ENCODE assay signal across 8 mouse cellular contexts in genomic region chr13:104610210-104611111, GRCm38 (mm10).
DNase-seq lines count a peak whose midpoint lies in the region.

No protein-coding gene starts in this region.

- peak; percentile 21 for DNase-seq in layer of hippocampus, adult 11-12 months (ENCODE audit: low spot score)
- no peak for DNase-seq in layer of hippocampus, adult 18-20 months (ENCODE audit: low spot score in 2 of 2)
- peak; percentile 43 for DNase-seq in forelimb bud, embryonic 11.5 days (ENCODE audit: low read depth, low spot score)
- DNase-seq in kidney, postnatal 25 days: peak; percentile 60 to 82
- peak; percentile 54 for DNase-seq in naive thymus-derived CD4-positive, alpha-beta T cell, adult 2 months (ENCODE audit: low read depth)
- no peak for DNase-seq in frontal cortex, postnatal 25 days (ENCODE audit: low spot score in 2 of 2)
- no peak for DNase-seq in testis, postnatal 14 days (ENCODE audit: low spot score)
- no peak for DNase-seq in left cerebral cortex, postnatal 25 days (ENCODE audit: low spot score in 2 of 2)

- intact Hi-C loops in left cerebral cortex, postnatal 25 days (cut with DNase I): no loop called here

Comparison
In these comparisons a context has a peak if more than half of its experiments do, and no peak if none do; other contexts are left out.
1. DNase-seq: peak in layer of hippocampus, adult 11-12 months (single experiment), forelimb bud, embryonic 11.5 days (single experiment), kidney, postnatal 25 days (2 of 2) and naive thymus-derived CD4-positive, alpha-beta T cell, adult 2 months (single experiment); none in layer of hippocampus, adult 18-20 months (0 of 2), frontal cortex, postnatal 25 days (0 of 2), testis, postnatal 14 days (single experiment) and left cerebral cortex, postnatal 25 days (0 of 2).